Mouse (Mus musculus) MEL (cell line): ENCODE results near the gene Mier3. TPM values are rescaled to one million over a fixed set of nuclear protein-coding genes. Genes with fewer than 3 reads are reported as not detected.

ENCODE experiments used
- DNase-seq: peaks from one replicate; pipeline ENCODE4 v3.0.0; 2011; ENCODE audit warnings: low read depth, low spot score
- H3K27ac ChIP-seq: 2 replicates; pipeline ENCODE4 v1.5.1; 2012; ENCODE audit warnings: low read depth, mild to moderate bottlenecking, control low read depth, low read length, moderate library complexity; ENCODE audit not compliant: control insufficient read depth
- H3K27me3 ChIP-seq, 2 experiments: fragments of 150-350 bp in 1 of 2; sonication (generic) in 1 of 2; 2 replicates each; pipeline ENCODE4 v1.6.1; 2012; ENCODE audit warnings: low read length in 2 of 2, mild to moderate bottlenecking in 2 of 2, improper control_type of control experiment in 1 of 2, moderate library complexity in 1 of 2; ENCODE audit not compliant: insufficient read depth in 2 of 2, control insufficient read depth in 1 of 2
- H3K36me3 ChIP-seq, 2 experiments: 2 replicates each; pipeline ENCODE4 v1.6.1; 2012 to 2014; ENCODE audit warnings: low read length in 2 of 2, improper control_type of control experiment in 1 of 2, inconsistent platforms in 1 of 2, mild to moderate bottlenecking in 1 of 2; ENCODE audit not compliant: insufficient read depth in 2 of 2, control insufficient read depth in 1 of 2
- H3K4me1 ChIP-seq, 2 experiments: fragments of 150-350 bp in 1 of 2; sonication (generic) in 1 of 2; 2 replicates each; pipeline ENCODE4 v1.6.1; 2012; ENCODE audit warnings: low read length in 2 of 2, improper control_type of control experiment in 1 of 2, mild to moderate bottlenecking in 1 of 2; ENCODE audit not compliant: insufficient read depth in 2 of 2, control insufficient read depth in 1 of 2
- H3K4me3 ChIP-seq, 2 experiments: fragments of 150-350 bp in 1 of 2; sonication (generic) in 1 of 2; 2 replicates each; pipeline ENCODE4 v1.5.1; 2012; ENCODE audit warnings: low read depth in 2 of 2, low read length in 2 of 2, mild to moderate bottlenecking in 2 of 2, moderate library complexity in 2 of 2, control low read depth in 1 of 2, improper control_type of control experiment in 1 of 2; ENCODE audit not compliant: control insufficient read depth in 1 of 2, insufficient read depth in 1 of 2
- H3K79me2 ChIP-seq: 2 replicates; pipeline ENCODE4 v1.6.1; 2012; ENCODE audit warnings: mild to moderate bottlenecking, low read length, moderate library complexity; ENCODE audit not compliant: control insufficient read depth, poor library complexity, insufficient read depth
- H3K9ac ChIP-seq: 2 replicates; pipeline ENCODE4 v1.6.1; 2012; ENCODE audit warnings: low read depth, mild to moderate bottlenecking, control low read depth, low read length, moderate library complexity; ENCODE audit not compliant: control insufficient read depth, poor library complexity, severe bottlenecking
- H3K9me3 ChIP-seq: fragments of 150-350 bp; sonication (generic); replicated peaks from 2 replicates; pipeline ENCODE4 v1.6.1; 2012; ENCODE audit warnings: mild to moderate bottlenecking, low read length, improper control_type of control experiment, moderate library complexity; ENCODE audit not compliant: insufficient read depth
- BHLHE40 ChIP-seq: IDR thresholded peaks from 2 replicates; pipeline ENCODE4 v1.6.1; 2012; ENCODE audit warnings: low read depth, mild to moderate bottlenecking, inconsistent platforms, low read length, improper control_type of control experiment, borderline replicate concordance
- CHD1 ChIP-seq: IDR thresholded peaks from 2 replicates; pipeline ENCODE4 v1.6.1; 2012; ENCODE audit warnings: low read depth, mild to moderate bottlenecking, inconsistent platforms, low read length, improper control_type of control experiment
- CTCF ChIP-seq, 3 experiments: IDR thresholded peaks in 2 of 3; conservative IDR thresholded peaks in 1 of 3; 2 replicates each; pipeline ENCODE4 v1.5.1; 2011 to 2012; ENCODE audit warnings: low read length in 3 of 3, low read depth in 2 of 3, mild to moderate bottlenecking in 2 of 3, improper control_type of control experiment in 1 of 3, inconsistent platforms in 1 of 3, mixed read lengths in 1 of 3, moderate library complexity in 1 of 3; ENCODE audit not compliant: control insufficient read depth in 1 of 3, insufficient read depth in 1 of 3, poor library complexity in 1 of 3, severe bottlenecking in 1 of 3
- E2F4 ChIP-seq: IDR thresholded peaks from 2 replicates; pipeline ENCODE4 v1.6.1; 2011; ENCODE audit warnings: low read depth, low read length, improper control_type of control experiment, borderline replicate concordance
- ETS1 ChIP-seq: IDR thresholded peaks from 2 replicates; pipeline ENCODE4 v1.6.1; 2012; ENCODE audit warnings: low read depth, mild to moderate bottlenecking, inconsistent platforms, low read length, improper control_type of control experiment, moderate library complexity
- GATA1 ChIP-seq: IDR thresholded peaks from 2 replicates; pipeline ENCODE4 v1.6.1; 2011; ENCODE audit warnings: low read depth, low read length, improper control_type of control experiment
- HCFC1 ChIP-seq: IDR thresholded peaks from 2 replicates; pipeline ENCODE4 v1.6.1; 2012; ENCODE audit warnings: low read depth, mild to moderate bottlenecking, inconsistent platforms, low read length, improper control_type of control experiment, moderate library complexity
- KAT2A ChIP-seq: conservative IDR thresholded peaks from 2 replicates; pipeline ENCODE4 v1.6.1; 2012; ENCODE audit warnings: low read depth, low read length, improper control_type of control experiment, inconsistent platforms
- MAFK ChIP-seq: IDR thresholded peaks from 2 replicates; pipeline ENCODE4 v1.6.1; 2011; ENCODE audit warnings: low read depth, mild to moderate bottlenecking, low read length, improper control_type of control experiment, borderline replicate concordance
- MAX ChIP-seq: IDR thresholded peaks from 2 replicates; pipeline ENCODE4 v1.6.1; 2011; ENCODE audit warnings: low read length, improper control_type of control experiment
- MAZ ChIP-seq: IDR thresholded peaks from 2 replicates; pipeline ENCODE4 v1.6.1; 2012; ENCODE audit warnings: low read depth, mild to moderate bottlenecking, inconsistent platforms, low read length, improper control_type of control experiment
- MEF2A ChIP-seq: IDR thresholded peaks from 2 replicates; pipeline ENCODE4 v1.6.1; 2014; ENCODE audit warnings: low read depth, mild to moderate bottlenecking, inconsistent platforms, low read length, improper control_type of control experiment; ENCODE audit not compliant: poor library complexity, insufficient replicate concordance, severe bottlenecking; ENCODE audit errors: extremely low read depth
- MXI1 ChIP-seq: IDR thresholded peaks from 2 replicates; pipeline ENCODE4 v1.6.1; 2011; ENCODE audit warnings: mild to moderate bottlenecking, low read depth, low read length, improper control_type of control experiment
- MYC ChIP-seq: IDR thresholded peaks from 2 replicates; pipeline ENCODE4 v1.6.1; 2011; ENCODE audit warnings: low read depth, mild to moderate bottlenecking, low read length, improper control_type of control experiment, moderate library complexity
- NELFE ChIP-seq: IDR thresholded peaks from 2 replicates; pipeline ENCODE4 v1.6.1; 2011; ENCODE audit warnings: low read depth, low read length, improper control_type of control experiment
- NRF1 ChIP-seq: IDR thresholded peaks from 2 replicates; pipeline ENCODE4 v1.6.1; 2014; ENCODE audit warnings: low read depth, mild to moderate bottlenecking, inconsistent platforms, low read length, improper control_type of control experiment, moderate library complexity; ENCODE audit not compliant: poor library complexity, insufficient read depth, severe bottlenecking
- POLR2A ChIP-seq, 2 experiments: IDR thresholded peaks; 2 replicates each; pipeline ENCODE4 v1.6.1; 2011 to 2012; ENCODE audit warnings: low read length in 2 of 2, mild to moderate bottlenecking in 2 of 2, control low read depth in 1 of 2, improper control_type of control experiment in 1 of 2, low read depth in 1 of 2, moderate library complexity in 1 of 2; ENCODE audit not compliant: control insufficient read depth in 1 of 2, insufficient read depth in 1 of 2, poor library complexity in 1 of 2
- POLR2AphosphoS2 ChIP-seq: IDR thresholded peaks from 2 replicates; pipeline ENCODE4 v1.6.1; 2011; ENCODE audit warnings: low read length, improper control_type of control experiment
- RAD21 ChIP-seq: IDR thresholded peaks from 2 replicates; pipeline ENCODE4 v1.6.1; 2011; ENCODE audit warnings: mild to moderate bottlenecking, low read depth, low read length, improper control_type of control experiment
- RCOR1 ChIP-seq: IDR thresholded peaks from 2 replicates; pipeline ENCODE4 v1.6.1; 2012; ENCODE audit warnings: low read depth, mild to moderate bottlenecking, inconsistent platforms, low read length, improper control_type of control experiment
- SIN3A ChIP-seq: IDR thresholded peaks from 2 replicates; pipeline ENCODE4 v1.6.1; 2012; ENCODE audit warnings: low read length, improper control_type of control experiment, inconsistent platforms
- SMC3 ChIP-seq: IDR thresholded peaks from 2 replicates; pipeline ENCODE4 v1.6.1; 2011; ENCODE audit warnings: low read depth, low read length, improper control_type of control experiment
- TBP ChIP-seq: IDR thresholded peaks from 2 replicates; pipeline ENCODE4 v1.8.0; 2011; ENCODE audit warnings: low read depth, low read length, improper control_type of control experiment
- UBTF ChIP-seq: IDR thresholded peaks from 2 replicates; pipeline ENCODE4 v1.6.1; 2012; ENCODE audit warnings: low read depth, mild to moderate bottlenecking, inconsistent platforms, low read length, improper control_type of control experiment, moderate library complexity, borderline replicate concordance; ENCODE audit not compliant: insufficient read depth
- USF1 ChIP-seq: IDR thresholded peaks from 2 replicates; pipeline ENCODE4 v1.6.1; 2014; ENCODE audit warnings: low read depth, mild to moderate bottlenecking, inconsistent platforms, low read length, improper control_type of control experiment, moderate library complexity
- USF2 ChIP-seq, 2 experiments: IDR thresholded peaks; 2 replicates each; pipeline ENCODE4 v1.6.1; 2011 to 2012; ENCODE audit warnings: improper control_type of control experiment in 2 of 2, low read length in 2 of 2, borderline replicate concordance in 1 of 2, inconsistent platforms in 1 of 2, low read depth in 1 of 2, mild to moderate bottlenecking in 1 of 2; ENCODE audit not compliant: insufficient read depth in 1 of 2
- ZC3H11A ChIP-seq: IDR thresholded peaks from 2 replicates; pipeline ENCODE4 v1.6.1; 2012; ENCODE audit warnings: low read depth, mild to moderate bottlenecking, inconsistent platforms, low read length, improper control_type of control experiment
- ZNF384 ChIP-seq: IDR thresholded peaks from 2 replicates; pipeline ENCODE4 v1.6.1; 2012; ENCODE audit warnings: low read depth, mild to moderate bottlenecking, inconsistent platforms, low read length, improper control_type of control experiment
- polyA plus RNA-seq, 2 experiments: library from polyadenylated mRNA; stranded (reverse) in 1 of 2; unstranded in 1 of 2; fragments of >175 nt in 1 of 2; fragments of >200 nt in 1 of 2; gene quantifications; 2 replicates each; pipeline versions ENCODE4 v1.2.1 to v1.2.4; 2012; ENCODE audit warnings: low replicate concordance in 2 of 2, low read depth in 1 of 2; ENCODE audit not compliant: insufficient read length in 2 of 2, insufficient read depth in 1 of 2, missing spikeins in 1 of 2
- total RNA-seq: library from RNA; depleted of rRNA; stranded (reverse); fragments of 300-350 nt; gene quantifications from 2 replicates; pipeline ENCODE4 v1.2.3, GENCODE M21; 2012

The Mier3 gene
- total and polyA plus RNA-seq, 3 experiments = 12.6 to 15.8 TPM; not detected in 1

DNA sequence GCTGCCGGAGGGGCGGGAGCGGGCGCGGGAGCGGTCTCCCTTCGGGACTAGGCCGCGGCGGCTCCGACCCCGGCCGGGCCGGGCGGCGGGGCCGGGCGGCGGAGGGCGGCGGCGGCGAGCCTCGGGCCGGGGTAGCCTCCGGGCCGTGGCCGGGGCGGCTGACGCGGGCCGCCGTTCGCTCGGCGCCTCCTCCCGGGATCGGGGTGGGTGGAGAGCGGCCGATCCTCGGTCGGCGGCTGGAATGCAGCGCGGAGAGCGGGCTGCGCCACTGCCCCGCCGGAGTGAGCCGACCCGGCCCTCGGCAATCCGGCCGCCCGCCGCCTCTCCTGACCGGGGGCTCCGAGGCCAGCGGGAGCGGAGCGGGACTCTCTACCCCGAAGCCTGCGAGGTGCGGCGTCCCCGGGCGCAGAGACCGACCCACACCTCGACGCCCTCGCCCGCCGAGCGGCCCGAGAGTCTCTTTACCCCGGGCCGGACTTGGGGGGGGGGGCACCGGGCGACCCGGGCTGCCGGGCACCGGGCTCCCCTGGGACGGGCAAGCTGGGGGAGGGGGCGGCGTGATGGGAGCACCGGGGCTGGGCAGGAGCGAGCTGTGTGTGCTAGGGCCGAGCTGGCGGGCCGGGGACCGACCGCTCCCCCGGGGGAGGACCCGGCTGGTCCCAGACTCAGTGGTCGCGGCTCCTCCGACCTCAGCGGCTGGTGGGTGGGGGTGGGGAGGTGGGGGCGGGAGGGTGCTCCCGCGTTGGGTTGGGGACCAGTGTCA, 5.9 kb downstream of the Mier3 start:
- Histone ChIP-seq H3K27me3 (no peaks in the 10 kb centered on the region), H3K9me3 (no peaks in the 10 kb centered on the region), H3K4me3 (peak overlapping the region; percentile 86 to 93), H3K4me1 (peaks cover 8 to 10% of the 10 kb centered on the region in 2 experiments), H3K79me2 (peaks cover 14% of the 10 kb centered on the region), H3K27ac (peak overlapping the region; percentile 88), H3K9ac (peak overlapping the region; percentile 99), H3K36me3 (peaks cover 6 to 17% of the 10 kb centered on the region in 2 experiments)
- DNase-seq = peak; percentile 33
- TF ChIP-seq ZNF384 (no peak), NRF1 (no peak), UBTF (no peak), KAT2A (no peak), GATA1 (no peak)

DNA sequence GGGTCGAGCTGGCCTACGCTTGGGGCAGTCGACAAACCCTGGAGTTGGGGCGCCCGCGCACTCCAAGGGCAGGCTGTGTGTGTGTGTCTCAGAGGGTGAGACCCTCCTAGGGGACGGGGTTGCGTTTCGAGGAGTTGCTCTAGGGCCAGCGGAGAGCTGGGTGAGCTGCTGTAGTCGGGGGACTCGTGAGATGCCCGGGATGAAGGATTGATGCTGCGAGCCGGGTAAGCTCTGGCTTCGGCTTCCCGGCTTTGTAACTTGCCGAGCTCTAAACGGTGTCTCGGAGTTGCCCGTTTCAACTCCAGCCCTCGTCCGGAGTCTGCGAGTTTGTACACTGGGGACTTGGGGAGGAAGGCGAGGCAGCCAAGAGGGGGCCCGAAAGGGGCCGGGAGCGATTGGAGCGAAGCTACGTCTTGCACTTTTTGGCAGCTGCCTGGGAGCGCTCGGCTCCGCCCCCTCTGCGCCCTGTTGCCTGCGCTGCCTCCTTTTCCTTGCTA, 6.6 kb downstream of the Mier3 start:
- no peaks in the 10 kb centered on the region for H3K27me3 ChIP-seq

More for the DNA sequence above, 6.6 kb downstream of the Mier3 start:
- TF ChIP-seq MXI1 (no peak), USF2 (IDR thresholded peaks at IDR 0.05; ENCODE audit: borderline replicate concordance in 1 of 2, insufficient read depth in 1 of 2, low read depth in 1 of 2, low read length in 2 of 2) (no peak), CTCF (IDR thresholded peaks at IDR 0.05 in 2 of 3, conservative IDR thresholded peaks at IDR 0.05 in 1 of 3; ENCODE audit: control insufficient read depth in 1 of 3, insufficient read depth in 1 of 3, low read depth in 2 of 3, low read length in 3 of 3, poor library complexity in 1 of 3, severe bottlenecking in 1 of 3) (no peak), GATA1 (no peak), POLR2A (IDR thresholded peaks at IDR 0.05; ENCODE audit: control insufficient read depth in 1 of 2, insufficient read depth in 1 of 2, low read depth in 1 of 2, low read length in 2 of 2, poor library complexity in 1 of 2) (peak; percentile 45 to 62; a peak in 2 of 4 replicates), RCOR1 (no peak), HCFC1 (0 out of 2 replicates have a peak, but pooled peaks have one; percentile 21), USF1 (no peak), MAZ (peak; percentile 54; the same call in 1 of the 2 replicates), TBP (0 out of 2 replicates have a peak, but pooled peaks have one; percentile 62), SIN3A (peak; percentile 42; the same call in 1 of the 2 replicates), BHLHE40 (no peak), E2F4 (no peak), NELFE (peak; percentile 36; the same call in 1 of the 2 replicates), MEF2A (no peak), MYC (no peak), CHD1 (no peak), ZC3H11A (no peak), MAX (no peak), RAD21 (no peak), UBTF (0 out of 2 replicates have a peak, but pooled peaks have one; percentile 79), MAFK (no peak), NRF1 (no peak), POLR2AphosphoS2 (no peak), SMC3 (0 out of 2 replicates have a peak, but pooled peaks have one; percentile 1), ETS1 (no peak), KAT2A (no peak)
- Histone ChIP-seq H3K27ac (peak overlapping the region; percentile 88), H3K9me3 (no peaks in the 10 kb centered on the region), H3K9ac (peak overlapping the region; percentile 99), H3K4me3 (peak overlapping the region; percentile 86 to 93), H3K4me1 (peaks cover 8 to 10% of the 10 kb centered on the region in 2 experiments), H3K79me2 (peaks cover 14% of the 10 kb centered on the region), H3K36me3 (peaks cover 7 to 17% of the 10 kb centered on the region in 2 experiments)
- peak; percentile 91 for DNase-seq
